Mouse (Mus musculus) limb, embryonic 11.5 days (tissue): ENCODE results near the gene Elane. TPM values are rescaled to one million over a fixed set of nuclear protein-coding genes. Genes with fewer than 3 reads are reported as not detected.

Experiments
- ATAC-seq: fragments of 200-750 bp; cut with Nextera tagmentation; 2 replicates; pipeline ENCODE4 v1.8.0; 2017; ENCODE audit warnings: low read depth; ENCODE audit not compliant: insufficient number of reproducible peaks, low FRiP score, low TSS enrichment
- DNase-seq: peaks from one replicate; pipeline ENCODE4 v3.0.0-alpha.2; 2015; ENCODE audit warnings: low spot score
- H3K27ac ChIP-seq: fragments of 300-500 bp; sonication (generic); replicated peaks from 2 replicates; pipeline ENCODE4 v1.5.1; 2014; ENCODE audit warnings: low read depth, mild to moderate bottlenecking, low read length
- H3K27me3 ChIP-seq: fragments of 300-500 bp; sonication (generic); 2 replicates; pipeline ENCODE4 v1.6.1; 2014; ENCODE audit warnings: mild to moderate bottlenecking, low read length, mixed read lengths; ENCODE audit not compliant: control insufficient read depth, insufficient read depth
- H3K36me3 ChIP-seq: fragments of 300-500 bp; sonication (generic); 2 replicates; pipeline ENCODE4 v1.6.1; 2014; ENCODE audit warnings: mild to moderate bottlenecking, low read length, moderate library complexity, mixed read lengths; ENCODE audit not compliant: control insufficient read depth, insufficient read depth
- H3K4me1 ChIP-seq: fragments of 300-500 bp; sonication (generic); 2 replicates; pipeline ENCODE4 v1.6.1; 2014; ENCODE audit warnings: low read length, mixed read lengths; ENCODE audit not compliant: control insufficient read depth, insufficient read depth
- H3K4me2 ChIP-seq: fragments of 300-500 bp; sonication (generic); 2 replicates; pipeline ENCODE4 v1.6.1; 2014; ENCODE audit warnings: low read depth, mild to moderate bottlenecking, moderate library complexity; ENCODE audit not compliant: severe bottlenecking
- H3K4me3 ChIP-seq: fragments of 300-500 bp; sonication (generic); 2 replicates; pipeline ENCODE4 v1.5.1; 2014; ENCODE audit warnings: low read depth, low read length
- H3K9ac ChIP-seq: fragments of 300-500 bp; sonication (generic); 2 replicates; pipeline ENCODE4 v1.6.1; 2014; ENCODE audit warnings: mild to moderate bottlenecking, low read length
- H3K9me3 ChIP-seq: fragments of 300-500 bp; sonication (generic); 2 replicates; pipeline ENCODE4 v1.6.1; 2016; ENCODE audit warnings: low read length; ENCODE audit not compliant: control insufficient read depth
- WGBS: fragments of 180-500 bp; shearing (Covaris S2); extraction: QIAGEN DNeasy Blood & Tissue Kit; methylation state at CpG from one replicate; pipeline ENCODE4 v1.1.7; 2014; 5-methylcytosine and 5-hydroxymethylcytosine counted together
- polyA plus RNA-seq: library from polyadenylated mRNA; unstranded; fragments of >200 nt; fragmentation: Nextera tagmentation; extraction: Ambion mirVana; gene quantifications from 2 replicates; pipeline ENCODE4 v1.2.1, GENCODE M21; 2014

Gene Elane
- polyA plus RNA-seq, 1 experiment from 2014 or later = 0.20 TPM

GRCm38 (mm10) chr10:79855558-79856184, 30.4 kb upstream of the Elane start:
- H3K27ac ChIP-seq = no peak overlapping the region; the same call in 1 of the 2 replicates

GRCm38 (mm10) chr10:79856280-79856679, 29.8 kb upstream of the Elane start:
- H3K9ac ChIP-seq = peak overlapping the region; percentile 99
- H3K4me3 ChIP-seq = peak overlapping the region; percentile 99
- 66% methylated on average over 6 of the region's 6 CpGs for WGBS
- H3K36me3 ChIP-seq = peaks cover 38% of the 10 kb centered on the region
- no peaks in the 10 kb centered on the region for H3K9me3 ChIP-seq
- peaks cover 46% of the 10 kb centered on the region for H3K4me1 ChIP-seq
- no peak overlapping the region for H3K27ac ChIP-seq
- no peak for DNase-seq
- H3K4me2 ChIP-seq = peak overlapping the region; percentile 91
- no peak for ATAC-seq
- no peaks in the 10 kb centered on the region for H3K27me3 ChIP-seq

More at GRCm38 (mm10) chr10:79855558-79856184, 30.4 kb upstream of the Elane start:
- Histone ChIP-seq H3K36me3 (peaks cover 32% of the 10 kb centered on the region), H3K4me2 (peak overlapping the region; percentile 91), H3K4me1 (peaks cover 46% of the 10 kb centered on the region), H3K9ac (peak overlapping the region; percentile 99), H3K4me3 (peak overlapping the region; percentile 99), H3K9me3 (no peaks in the 10 kb centered on the region), H3K27me3 (no peaks in the 10 kb centered on the region)
- ATAC-seq (no peak), DNase-seq (peak; percentile 38)
- 3% methylated on average over 10 of the region's 10 CpGs for WGBS

DNA sequence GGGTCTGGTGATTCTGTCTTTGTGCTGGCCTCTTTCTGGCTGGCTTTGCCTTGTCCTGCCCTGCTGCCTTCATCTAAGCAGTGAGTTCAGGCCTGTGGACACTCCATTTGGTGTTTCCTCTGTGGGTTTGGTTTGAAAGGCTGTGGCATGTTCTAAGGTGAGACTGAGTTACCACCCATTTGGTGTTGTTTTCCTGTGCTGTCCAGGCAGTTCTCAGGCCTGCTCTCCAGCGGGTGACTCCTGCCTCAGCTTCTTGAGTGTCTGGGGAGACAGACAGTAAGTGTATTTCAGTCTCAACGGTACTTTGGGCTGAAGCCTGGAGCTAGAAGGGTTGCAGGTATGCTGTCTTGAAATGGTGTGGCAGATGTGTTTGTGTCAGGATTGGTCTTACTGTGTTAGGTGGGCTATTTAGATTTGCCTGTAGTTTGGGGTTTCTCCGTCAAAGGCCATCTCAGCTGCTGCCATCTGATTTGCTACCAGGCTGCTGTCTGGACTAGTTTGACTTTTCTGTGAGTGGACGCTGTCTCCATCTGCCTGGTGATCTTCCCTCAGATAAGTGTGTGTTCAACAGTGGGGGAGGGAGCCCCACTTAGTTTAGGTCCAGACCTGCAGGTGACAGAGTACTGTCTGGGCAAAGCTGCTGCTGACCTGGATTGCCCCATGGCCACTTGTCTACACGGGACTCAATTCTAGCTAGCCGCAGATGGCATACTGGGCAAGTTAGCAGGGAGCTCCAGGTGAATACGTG, 29.2 kb upstream of the Elane start:
- Histone ChIP-seq H3K4me3 (peak overlapping the region; percentile 99), H3K27me3 (no peaks in the 10 kb centered on the region), H3K9ac (peak overlapping the region; percentile 99), H3K36me3 (peaks cover 43% of the 10 kb centered on the region), H3K4me2 (peak overlapping the region; percentile 91), H3K9me3 (no peaks in the 10 kb centered on the region), H3K27ac (no peak overlapping the region), H3K4me1 (peaks cover 40% of the 10 kb centered on the region)
- WGBS = 69% methylated on average over 7 of the region's 7 CpGs
- DNase-seq = no peak
- ATAC-seq = no peak

DNA sequence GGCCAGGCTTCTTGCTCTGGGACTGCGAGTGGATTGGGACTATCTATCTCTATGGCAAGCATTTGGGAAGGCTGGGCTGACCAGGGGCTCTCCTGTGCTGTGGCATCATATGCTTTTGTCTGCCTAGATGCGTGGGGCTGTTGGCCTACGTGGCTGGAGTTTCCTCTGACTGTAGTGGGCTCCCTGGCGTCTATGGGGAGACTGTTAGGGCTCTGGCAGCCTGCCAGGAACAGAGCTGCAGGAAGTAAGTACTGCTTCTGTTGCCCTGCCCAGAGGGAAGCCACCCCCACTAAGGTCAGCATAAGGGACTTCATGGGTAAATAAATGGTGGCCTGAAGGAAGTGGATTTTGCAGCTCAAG, 28.6 kb upstream of the Elane start:
- Histone ChIP-seq H3K9me3 (no peaks in the 10 kb centered on the region), H3K4me1 (peaks cover 34% of the 10 kb centered on the region), H3K36me3 (peaks cover 48% of the 10 kb centered on the region), H3K4me3 (peak overlapping the region; percentile 99), H3K27ac (no peak overlapping the region), H3K4me2 (peak overlapping the region; percentile 91), H3K27me3 (no peaks in the 10 kb centered on the region), H3K9ac (peak overlapping the region; percentile 43)
- no peak for DNase-seq
- ATAC-seq = no peak
- 51% methylated on average over 4 of the region's 4 CpGs for WGBS

- H3K4me3 ChIP-seq = peak overlapping the region; percentile 99
- H3K27me3 ChIP-seq = no peaks in the 10 kb centered on the region
- 96% methylated on average over 2 of the region's 2 CpGs for WGBS
- DNase-seq = no peak
- no peak overlapping the region for H3K27ac ChIP-seq
- peak overlapping the region; percentile 43; the same call in 1 of the 2 replicates for H3K9ac ChIP-seq
- peaks cover 53% of the 10 kb centered on the region for H3K36me3 ChIP-seq
- peaks cover 30% of the 10 kb centered on the region for H3K4me1 ChIP-seq
- ATAC-seq = no peak
- H3K9me3 ChIP-seq = no peaks in the 10 kb centered on the region
- peak overlapping the region; percentile 91 for H3K4me2 ChIP-seq
Observed at GRCm38 (mm10) chr10:79857894-79858293, 28.2 kb upstream of the Elane start.

DNA sequence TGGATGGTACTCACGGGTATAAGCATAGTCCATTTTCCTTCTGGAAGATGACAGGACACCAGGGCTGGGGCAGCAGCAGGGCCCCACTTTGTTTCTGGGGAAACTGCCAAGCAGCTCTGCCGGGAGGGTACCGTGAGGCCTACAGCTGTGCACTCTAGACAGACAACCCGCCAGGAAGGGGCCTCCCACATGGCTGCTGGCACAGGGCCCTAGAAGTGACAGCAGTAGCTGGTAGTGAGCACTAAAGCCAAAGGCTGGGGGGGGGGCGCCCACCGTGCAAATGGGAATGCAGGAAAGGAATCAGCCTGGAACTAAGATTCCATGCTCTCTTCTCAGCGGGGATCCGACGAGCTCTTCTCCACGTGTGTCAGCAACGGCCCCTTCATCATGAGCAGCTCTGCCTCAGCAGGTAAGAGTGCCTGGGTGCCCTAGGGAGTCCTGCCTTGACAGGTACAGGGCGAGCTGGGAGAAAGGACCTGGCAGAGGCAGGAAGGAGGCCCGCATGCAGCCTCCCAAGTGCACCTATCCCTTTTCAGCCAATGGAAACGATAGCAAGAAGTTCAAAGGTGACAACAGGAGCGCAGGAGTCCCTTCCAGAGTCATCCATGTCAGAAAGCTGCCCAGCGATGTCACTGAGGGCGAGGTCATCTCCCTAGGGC, 27.5 kb upstream of the Elane start:
- Histone ChIP-seq H3K27me3 (no peaks in the 10 kb centered on the region), H3K4me3 (no peak overlapping the region), H3K9ac (no peak overlapping the region), H3K9me3 (no peaks in the 10 kb centered on the region), H3K36me3 (peaks cover 58% of the 10 kb centered on the region), H3K27ac (no peak overlapping the region), H3K4me2 (peak overlapping the region; percentile 91), H3K4me1 (peaks cover 27% of the 10 kb centered on the region)
- ATAC-seq (no peak), DNase-seq (no peak)
- WGBS = 75% methylated on average over 17 of the region's 17 CpGs

DNA sequence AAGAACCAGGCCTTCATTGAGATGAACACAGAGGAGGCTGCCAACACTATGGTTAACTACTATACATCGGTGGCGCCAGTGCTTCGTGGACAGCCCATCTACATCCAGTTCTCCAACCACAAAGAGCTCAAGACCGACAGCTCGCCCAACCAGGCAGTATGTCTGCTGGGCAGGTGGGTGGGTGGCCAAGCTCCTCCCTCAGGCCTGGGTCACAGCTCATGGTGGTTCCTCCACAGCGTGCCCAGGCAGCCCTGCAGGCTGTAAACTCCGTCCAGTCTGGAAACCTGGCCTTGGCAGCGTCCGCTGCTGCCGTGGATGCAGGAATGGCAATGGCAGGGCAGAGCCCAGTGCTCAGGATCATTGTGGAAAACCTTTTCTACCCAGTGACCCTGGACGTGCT, 26.9 kb upstream of the Elane start:
- H3K27ac ChIP-seq = no peak overlapping the region

DNA sequence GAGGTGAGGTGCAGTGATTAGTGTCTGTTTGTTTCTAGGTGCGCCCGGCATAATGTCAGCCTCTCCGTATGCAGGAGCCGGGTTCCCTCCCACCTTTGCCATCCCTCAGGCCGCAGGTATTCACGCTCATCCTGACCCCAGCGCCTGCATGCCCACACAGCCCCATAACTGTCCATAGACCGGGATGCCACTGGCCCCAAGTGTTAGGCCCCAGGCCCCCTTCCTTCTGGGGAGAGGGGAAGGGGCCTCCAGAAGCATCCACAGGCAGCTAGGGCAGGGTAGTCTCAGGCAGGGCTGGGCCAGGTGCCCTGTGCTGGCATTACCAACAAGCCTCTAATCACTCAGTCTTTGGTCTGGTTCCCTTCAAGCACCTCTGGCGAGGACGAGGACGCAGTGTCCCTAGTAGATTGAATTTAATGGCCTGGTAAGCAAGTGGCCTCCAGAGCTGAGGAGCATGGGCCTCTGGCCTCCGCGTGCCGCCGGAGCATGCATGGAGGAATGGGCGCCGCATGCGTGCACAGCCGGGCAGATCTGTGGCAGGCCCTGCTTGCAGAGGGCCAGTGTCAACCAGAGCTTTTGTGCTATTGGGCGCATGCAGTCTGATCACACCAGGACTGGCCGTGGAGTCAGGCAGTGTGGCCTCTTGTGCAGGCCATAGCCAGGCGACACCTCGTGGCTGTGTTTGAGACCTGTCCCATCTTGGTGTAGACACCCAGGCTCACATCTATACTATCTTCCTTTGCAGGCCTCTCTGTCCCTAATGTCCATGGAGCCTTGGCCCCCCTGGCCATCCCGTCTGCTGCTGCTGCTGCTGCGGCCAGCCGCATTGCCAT, 25.8 kb upstream of the Elane start:
- 94% methylated on average over 26 of the region's 26 CpGs for WGBS
- no peak overlapping the region for H3K4me2 ChIP-seq
- no peak for DNase-seq
- H3K36me3 ChIP-seq = peaks cover 61% of the 10 kb centered on the region
- no peaks in the 10 kb centered on the region for H3K9me3 ChIP-seq
- H3K4me3 ChIP-seq = no peak overlapping the region
- H3K4me1 ChIP-seq = peaks cover 27% of the 10 kb centered on the region
- H3K27ac ChIP-seq = no peak overlapping the region; the same call in 1 of the 2 replicates
- H3K27me3 ChIP-seq = no peaks in the 10 kb centered on the region
- H3K9ac ChIP-seq = no peak overlapping the region
- no peak for ATAC-seq

More for the DNA sequence above, 26.9 kb upstream of the Elane start:
- no peak for ATAC-seq
- H3K4me1 ChIP-seq = peaks cover 27% of the 10 kb centered on the region
- no peak overlapping the region for H3K4me2 ChIP-seq
- no peaks in the 10 kb centered on the region for H3K27me3 ChIP-seq
- no peak overlapping the region for H3K9ac ChIP-seq
- DNase-seq = no peak
- peaks cover 58% of the 10 kb centered on the region for H3K36me3 ChIP-seq
- H3K4me3 ChIP-seq = no peak overlapping the region
- WGBS = 86% methylated on average over 11 of the region's 11 CpGs
- no peaks in the 10 kb centered on the region for H3K9me3 ChIP-seq
